ENCODE assay signal across 22 mouse cellular contexts in genomic region chr15:98048918-98049700, GRCm38 (mm10). TPM values are rescaled to one million over a fixed set of nuclear protein-coding genes. Genes with fewer than 3 reads are reported as not detected.
DNase-seq lines count a peak whose midpoint lies in the region; ATAC-seq and TF ChIP-seq lines count a peak whose summit lies in the region.
"Had no signal": no experiment of that assay in that cellular context is flagged by ENCODE, and none has a peak within 500 bp of the region (broad histone marks: within the 10 kb centered on the region; RNA-seq: fewer than 3 reads in every experiment).

No protein-coding gene starts in this region.

- H3K9me3 ChIP-seq in embryonic facial prominence, embryonic 15.5 days (replicated peaks) = no peaks in the 10 kb centered on the region
- peaks cover 4% of the 10 kb centered on the region; the same call in 1 of the 2 replicates for H3K9me3 ChIP-seq in embryonic facial prominence, embryonic 10.5 days
- H3K9me3 ChIP-seq in limb, embryonic 14.5 days (ENCODE audit: control insufficient read depth, low read length) = 0 out of 2 replicates have a peak, but pooled peaks cover 3% of the 10 kb centered on the region
- H3K9me3 ChIP-seq: embryonic facial prominence, embryonic 12.5 days; G1E; hindbrain, embryonic 15.5 days had no signal

- H3K36me3 ChIP-seq in embryonic facial prominence, embryonic 15.5 days = peaks cover 78% of the 10 kb centered on the region
- peaks cover 93% of the 10 kb centered on the region for H3K36me3 ChIP-seq in embryonic facial prominence, embryonic 10.5 days (replicated peaks)
- peaks cover 78% of the 10 kb centered on the region for H3K36me3 ChIP-seq in C2C12 (ENCODE audit: control insufficient read depth, insufficient read depth)
- peaks cover 87% of the 10 kb centered on the region for H3K36me3 ChIP-seq in limb, embryonic 14.5 days (ENCODE audit: control insufficient read depth, insufficient read depth, low read length)

- POLR2A ChIA-PET in Patski (lab: Charles Lee) = no interaction called here

- no peaks in the 10 kb centered on the region for H3K4me1 ChIP-seq in embryonic facial prominence, embryonic 15.5 days
- peaks cover 7% of the 10 kb centered on the region for H3K4me1 ChIP-seq in embryonic facial prominence, embryonic 10.5 days
- H3K4me1 ChIP-seq in limb, embryonic 14.5 days (ENCODE audit: control insufficient read depth, insufficient read depth, low read length) = no peaks in the 10 kb centered on the region
- H3K4me1 ChIP-seq: embryonic facial prominence, embryonic 12.5 days; forebrain, embryonic 10.5 days; hindbrain, embryonic 15.5 days had no signal

- H3K9ac ChIP-seq in embryonic facial prominence, embryonic 15.5 days = no peak overlapping the region
- no peak overlapping the region for H3K9ac ChIP-seq in limb, embryonic 14.5 days (ENCODE audit: low read depth, low read length, severe bottlenecking)
- H3K9ac ChIP-seq: embryonic facial prominence, embryonic 12.5 days; heart, embryonic 12.5 days; hindbrain, embryonic 15.5 days had no signal

- in situ Hi-C loops in Patski (cut with MboI; ENCODE audit: low pct_unique_long_range_greater_than_20kb) = no loop called here

- no peaks in the 10 kb centered on the region for H3K79me3 ChIP-seq in C2C12 (ENCODE audit: low read depth)

- TF ChIP-seq CTCF in C2C12 (IDR thresholded peaks at IDR 0.05; ENCODE audit: control insufficient read depth, insufficient read depth, insufficient read length) = no peak
- no peak for TF ChIP-seq CTCF in Patski (IDR thresholded peaks at IDR 0.05)

- 0 out of 2 replicates have a peak overlapping the region, but pooled peaks have one; percentile 11 for H3K27ac ChIP-seq in embryonic facial prominence, embryonic 15.5 days (replicated peaks)
- no peak overlapping the region for H3K27ac ChIP-seq in embryonic facial prominence, embryonic 10.5 days (replicated peaks)
- H3K27ac ChIP-seq in limb, embryonic 14.5 days (replicated peaks; ENCODE audit: low read depth, low read length) = no peak overlapping the region
- H3K27ac ChIP-seq: embryonic facial prominence, embryonic 12.5 days; forebrain, embryonic 10.5 days; hindbrain, embryonic 15.5 days had no signal

- peak overlapping the region; percentile 36 for H3ac ChIP-seq in C2C12 (ENCODE audit: control insufficient read depth, insufficient read length, low read depth)

- no peak overlapping the region for H3K4me2 ChIP-seq in embryonic facial prominence, embryonic 15.5 days (replicated peaks)
- H3K4me2 ChIP-seq in limb, embryonic 14.5 days (replicated peaks; ENCODE audit: low read depth, low read length, severe bottlenecking) = no peak overlapping the region
- H3K4me2 ChIP-seq: embryonic facial prominence, embryonic 12.5 days; heart, embryonic 12.5 days; hindbrain, embryonic 15.5 days had no signal

- CTCF ChIA-PET in Patski (lab: Charles Lee) = interaction anchor here (1.1 to 2.4 kb wide), 5 partner anchors 8 to 196 kb away, joined by 3 to 8 read pairs (median 5); partner anchors contain the start of gene Tmem106c

- no peaks in the 10 kb centered on the region for H3K79me2 ChIP-seq in C2C12 (ENCODE audit: control insufficient read depth, insufficient read depth)

- H3K4me3 ChIP-seq in embryonic facial prominence, embryonic 15.5 days (replicated peaks) = no peak overlapping the region
- no peak overlapping the region for H3K4me3 ChIP-seq in embryonic facial prominence, embryonic 10.5 days
- H3K4me3 ChIP-seq in C2C12 (ENCODE audit: insufficient read depth, poor library complexity, severe bottlenecking) = no peak overlapping the region
- no peak overlapping the region for H3K4me3 ChIP-seq in limb, embryonic 14.5 days (replicated peaks; ENCODE audit: low read length)
- H3K4me3 ChIP-seq: embryonic facial prominence, embryonic 12.5 days; forebrain, embryonic 10.5 days; heart, embryonic 12.5 days; hindbrain, embryonic 15.5 days had no signal

- H3K27me3 ChIP-seq in embryonic facial prominence, embryonic 15.5 days = no peaks in the 10 kb centered on the region
- no peaks in the 10 kb centered on the region for H3K27me3 ChIP-seq in embryonic facial prominence, embryonic 10.5 days (replicated peaks; ENCODE audit: low read depth, poor library complexity, severe bottlenecking)
- H3K27me3 ChIP-seq in C2C12 (ENCODE audit: control insufficient read depth, insufficient read depth, insufficient read length) (no peaks in the 10 kb centered on the region), Patski (no peaks in the 10 kb centered on the region)
- no peaks in the 10 kb centered on the region for H3K27me3 ChIP-seq in limb, embryonic 14.5 days (ENCODE audit: control insufficient read depth, insufficient read depth, low read length)
- H3K27me3 ChIP-seq: embryonic facial prominence, embryonic 12.5 days; heart, embryonic 12.5 days; hindbrain, embryonic 15.5 days had no signal

- no peak for ATAC-seq in embryonic facial prominence, embryonic 15.5 days (ENCODE audit: insufficient number of reproducible peaks, low FRiP score, low TSS enrichment, low read depth)
- ATAC-seq in Patski = peak; percentile 57
- no peak for ATAC-seq in limb, embryonic 14.5 days (ENCODE audit: low FRiP score, low read depth)
- ATAC-seq: forebrain, embryonic 14.5 days; intestine, embryonic 16.5 days had no signal

- DNase-seq in embryonic facial prominence, embryonic 10.5 days (ENCODE audit: low spot score) = no peak
- DNase-seq in Patski (ENCODE audit: low read depth, low spot score) = peak; percentile 39
- DNase-seq in limb, embryonic 14.5 days (ENCODE audit: low spot score) = peak; percentile 33
- DNase-seq in layer of hippocampus, postnatal 25 days (ENCODE audit: extremely low spot score in 1 of 2, low spot score in 1 of 2) = no peak
- DNase-seq in spleen, postnatal 4 days (ENCODE audit: low spot score in 2 of 2) = no peak
- no peak for DNase-seq in natural killer cell, adult 2 months (ENCODE audit: low spot score in 2 of 2)
- DNase-seq: adrenal gland, adult 2 months; adrenal gland, postnatal 25 days; cerebellum, adult 18-20 months; cerebellum, adult 9-11 months; cerebellum, postnatal 36 days; embryo, embryonic 11 days; gastrocnemius, postnatal 10 days had no signal

- 85% methylated on average over 13 of the region's 13 CpGs for WGBS in embryonic facial prominence, embryonic 15.5 days
- 92% methylated on average over 13 of the region's 13 CpGs for WGBS in embryonic facial prominence, embryonic 10.5 days
- WGBS in limb, embryonic 14.5 days = 88% methylated on average over 13 of the region's 13 CpGs

- TF ChIP-seq POLR2A in limb, embryonic 14.5 days (IDR thresholded peaks at IDR 0.05; ENCODE audit: borderline replicate concordance, extremely low read depth, insufficient read depth, insufficient read length) = no peak

TF ChIP-seq in C2C12, 6 proteins besides CTCF, POLR2A, EP300 and RAD21:
- no peak for TF ChIP-seq CEBPB (IDR thresholded peaks at IDR 0.05; ENCODE audit: low read depth)
- TF ChIP-seq MYOG (IDR thresholded peaks at IDR 0.05; ENCODE audit: control insufficient read depth, extremely low read depth, insufficient read length) = no peak
- no peak for TF ChIP-seq USF1 (IDR thresholded peaks at IDR 0.05; ENCODE audit: low read depth)
- peak; percentile 84 for TF ChIP-seq MAX (IDR thresholded peaks at IDR 0.05)
- TF ChIP-seq MYOD1 (IDR thresholded peaks at IDR 0.05; ENCODE audit: control insufficient read depth, insufficient read length, low read depth) = peak; percentile 59
- TF ChIP-seq FOSL1 (IDR thresholded peaks at IDR 0.05; ENCODE audit: insufficient read depth, low read length, poor library complexity, severe bottlenecking) = peak; percentile 31

RNA-seq across cellular contexts. Expression of gene Pfkm, which starts 43.3 kb away (rescaled TPM):
- 49.2 and 49.9 TPM in 2 replicates for polyA plus RNA-seq in embryonic facial prominence, embryonic 15.5 days (2015; fragmentation: Nextera tagmentation; extraction: Ambion mirVana)
- polyA plus RNA-seq in embryonic facial prominence, embryonic 10.5 days (2016; fragmentation: Nextera tagmentation; extraction: Ambion mirVana) = 36.6 and 39.8 TPM in 2 replicates
- polyA plus RNA-seq in C2C12 (2012; fragmentation: generic; extraction: Trizol) (36.4 TPM), Patski (2021) (97.8 TPM)
- polyA plus RNA-seq in limb, embryonic 14.5 days (2012; rRNA removed) = 75.8 and 78.9 TPM in 2 replicates
- polyA plus RNA-seq in limb, embryonic 14.5 days (2014; fragmentation: Nextera tagmentation; extraction: Ambion mirVana) = 49.8 and 50.0 TPM in 2 replicates
- total RNA-seq in layer of hippocampus, postnatal 25 days (2021) = 100 to 1,000 TPM; 348 to 370 TPM

RNA-seq across cellular contexts. Expression of gene Senp1, which starts 44.4 kb away (rescaled TPM):
- 27.8 and 28.1 TPM in 2 replicates for polyA plus RNA-seq in embryonic facial prominence, embryonic 15.5 days (2015; fragmentation: Nextera tagmentation; extraction: Ambion mirVana)
- 46.6 and 47.3 TPM in 2 replicates for polyA plus RNA-seq in embryonic facial prominence, embryonic 10.5 days (2016; fragmentation: Nextera tagmentation; extraction: Ambion mirVana)
- polyA plus RNA-seq in C2C12 (2012; fragmentation: generic; extraction: Trizol) (21.7 TPM), Patski (2021) (22.1 TPM)
- 30.5 and 33.5 TPM in 2 replicates for polyA plus RNA-seq in limb, embryonic 14.5 days (2012; rRNA removed)
- polyA plus RNA-seq in limb, embryonic 14.5 days (2014; fragmentation: Nextera tagmentation; extraction: Ambion mirVana) = 32.5 and 34.4 TPM in 2 replicates
- total RNA-seq in layer of hippocampus, postnatal 25 days (2021) = 10 to 100 TPM; 10.8 to 12.6 TPM

RNA-seq across cellular contexts. Expression of gene Col2a1, which starts 44.6 kb away (rescaled TPM):
- 225 and 386 TPM in 2 replicates for polyA plus RNA-seq in embryonic facial prominence, embryonic 15.5 days (2015; fragmentation: Nextera tagmentation; extraction: Ambion mirVana)
- 271 and 282 TPM in 2 replicates for polyA plus RNA-seq in embryonic facial prominence, embryonic 10.5 days (2016; fragmentation: Nextera tagmentation; extraction: Ambion mirVana)
- polyA plus RNA-seq in C2C12 (2012; fragmentation: generic; extraction: Trizol) (0.06 TPM), Patski (2021) (0.54 TPM)
- polyA plus RNA-seq in limb, embryonic 14.5 days (2012; rRNA removed) = 1,642 and 1,975 TPM in 2 replicates
- polyA plus RNA-seq in limb, embryonic 14.5 days (2014; fragmentation: Nextera tagmentation; extraction: Ambion mirVana) = 754 and 761 TPM in 2 replicates
- 1 to 10 TPM in 1 of 2 experiments, under 1 TPM in 1; 0.42 to 1.0 TPM for total RNA-seq in layer of hippocampus, postnatal 25 days (2021)
- total RNA-seq: adrenal gland, adult 2 months; adrenal gland, postnatal 25 days had no signal
- polyA plus RNA-seq: G1E had no signal

Comparison
In these comparisons a context has a peak if more than half of its experiments do, and no peak if none do; other contexts are left out.
1. DNase-seq: peak in Patski (single experiment) and limb, embryonic 14.5 days (single experiment); none in embryonic facial prominence, embryonic 10.5 days (single experiment), layer of hippocampus, postnatal 25 days (0 of 2), spleen, postnatal 4 days (0 of 2) and natural killer cell, adult 2 months (0 of 2).
2. RNA of gene Col2a1, which starts 44.6 kb away (polyA plus RNA-seq): 754 to 1,975 TPM in limb, embryonic 14.5 days, 225 to 386 TPM in embryonic facial prominence, embryonic 15.5 days and 271 to 282 TPM in embryonic facial prominence, embryonic 10.5 days; 0.54 TPM in Patski (single experiment) and 0.06 TPM in C2C12 (single experiment); every median in the first group is over 100 times any median in the second.